Mouse (Mus musculus) stomach, embryonic 16.5 days (tissue): Measurements from ENCODE around the gene Triml1. TPM values are rescaled to one million over a fixed set of nuclear protein-coding genes. Genes with fewer than 3 reads are reported as not detected.

Experiments
- ATAC-seq: fragments of 200-750 bp; cut with Nextera tagmentation; 2 replicates; pipeline ENCODE4 v1.8.0; 2017; ENCODE audit warnings: moderate number of reproducible peaks, moderate TSS enrichment; ENCODE audit not compliant: insufficient read depth, low FRiP score
- H3K27ac ChIP-seq: fragments of 300-500 bp; sonication (generic); 2 replicates; pipeline ENCODE4 v1.5.1; 2014; ENCODE audit warnings: low read length
- H3K27me3 ChIP-seq: fragments of 300-500 bp; sonication (generic); 2 replicates; pipeline ENCODE4 v1.6.1; 2014; ENCODE audit warnings: low read length, control low read depth, mixed read lengths; ENCODE audit not compliant: control insufficient read depth, insufficient read depth
- H3K36me3 ChIP-seq: fragments of 300-500 bp; sonication (generic); 2 replicates; pipeline ENCODE4 v1.6.1; 2014; ENCODE audit warnings: low read length; ENCODE audit not compliant: control insufficient read depth, insufficient read depth
- H3K4me1 ChIP-seq: fragments of 300-500 bp; sonication (generic); 2 replicates; pipeline ENCODE4 v1.6.1; 2014; ENCODE audit warnings: low read length, control low read depth, mixed read lengths; ENCODE audit not compliant: control insufficient read depth, insufficient read depth
- H3K4me2 ChIP-seq: fragments of 300-500 bp; sonication (generic); 2 replicates; pipeline ENCODE4 v1.6.1; 2014; ENCODE audit warnings: low read depth, low read length, mixed read lengths
- H3K4me3 ChIP-seq: fragments of 300-500 bp; sonication (generic); replicated peaks from 2 replicates; pipeline ENCODE4 v1.5.1; 2014; ENCODE audit warnings: mild to moderate bottlenecking, low read length
- H3K9ac ChIP-seq: fragments of 300-500 bp; sonication (generic); 2 replicates; pipeline ENCODE4 v1.6.1; 2014; ENCODE audit warnings: low read length
- H3K9me3 ChIP-seq: fragments of 300-500 bp; sonication (generic); replicated peaks from 2 replicates; pipeline ENCODE4 v1.6.1; 2016; ENCODE audit warnings: low read length, control low read depth; ENCODE audit not compliant: control insufficient read depth
- WGBS: fragments of 180-500 bp; shearing (Covaris S2); extraction: QIAGEN DNeasy Blood & Tissue Kit; methylation state at CpG from one replicate; pipeline ENCODE4 v1.1.7; 2014; 5-methylcytosine and 5-hydroxymethylcytosine counted together
- polyA plus RNA-seq: library from polyadenylated mRNA; unstranded; fragments of >200 nt; fragmentation: Nextera tagmentation; extraction: Ambion mirVana; gene quantifications from 2 replicates; pipeline ENCODE4 v1.2.1, GENCODE M21; 2015

The Triml1 gene
- polyA plus RNA-seq, 1 experiment from 2014 or later = not detected

DNA sequence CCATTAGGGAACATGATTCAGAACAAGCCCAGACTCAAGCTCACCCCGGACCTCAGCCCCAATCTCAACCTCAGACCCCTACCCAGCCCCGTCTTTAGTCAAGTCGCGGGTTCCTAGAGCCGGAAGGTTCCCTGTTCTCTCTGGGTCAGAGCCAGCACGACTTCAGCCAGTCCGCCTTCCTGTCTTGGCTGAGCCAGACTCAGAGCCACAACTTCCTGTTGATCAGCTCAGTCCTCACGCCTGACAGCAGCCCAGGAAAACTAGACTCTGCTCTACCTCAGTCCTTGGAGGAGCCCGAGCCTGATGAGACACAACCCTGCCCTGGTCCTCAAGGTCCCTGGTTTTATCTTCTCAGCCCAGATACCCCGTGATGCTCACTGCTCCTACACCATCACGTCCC lies 22.0 kb upstream of the Triml1 start:
- Histone ChIP-seq H3K27ac (no peak overlapping the region), H3K9ac (no peak overlapping the region), H3K4me2 (no peak overlapping the region), H3K9me3 (no peaks in the 10 kb centered on the region), H3K27me3 (no peaks in the 10 kb centered on the region), H3K36me3 (no peaks in the 10 kb centered on the region), H3K4me1 (no peaks in the 10 kb centered on the region), H3K4me3 (no peak overlapping the region)
- ATAC-seq = no peak
- 77% methylated on average over 11 of the region's 11 CpGs for WGBS

GRCm38 (mm10) chr8:43149307-43149706 lies 8.0 kb upstream of the Triml1 start:
- WGBS = 90% methylated on average over 9 of the region's 9 CpGs
- Histone ChIP-seq H3K4me2 (no peak overlapping the region), H3K4me3 (no peak overlapping the region), H3K9ac (no peak overlapping the region), H3K36me3 (no peaks in the 10 kb centered on the region), H3K27ac (no peak overlapping the region), H3K4me1 (no peaks in the 10 kb centered on the region), H3K9me3 (no peaks in the 10 kb centered on the region), H3K27me3 (no peaks in the 10 kb centered on the region)
- ATAC-seq = no peak

DNA sequence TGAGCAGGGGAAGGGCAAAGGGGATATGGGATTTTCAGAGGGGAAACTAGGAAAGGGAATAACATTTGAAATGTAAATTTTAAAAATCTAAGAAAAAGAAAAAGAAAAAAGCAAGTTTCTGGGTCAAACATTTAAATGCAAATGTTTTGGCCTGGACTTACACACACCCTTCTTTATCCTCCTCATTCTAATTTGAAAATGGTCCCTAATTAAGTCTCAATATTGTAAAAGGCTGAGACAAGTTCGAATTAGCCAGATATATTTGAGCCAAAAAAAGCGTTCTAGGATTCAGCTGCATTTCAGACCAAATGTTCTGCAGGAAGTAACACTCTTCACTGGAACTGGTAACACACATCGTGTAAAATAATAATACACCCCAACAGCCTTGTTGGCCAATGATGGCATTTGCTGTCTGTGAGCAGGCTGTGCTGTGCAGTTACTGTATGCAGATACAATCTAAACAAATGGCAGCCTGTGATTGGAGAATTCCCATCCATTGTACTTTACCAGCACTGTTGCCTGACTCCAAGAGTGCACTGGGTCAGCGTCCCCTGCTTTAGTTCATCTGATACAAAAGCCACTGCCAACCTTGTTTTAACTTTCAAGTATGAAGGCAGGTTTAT lies 30.0 kb downstream of the Triml1 start:
- H3K9ac ChIP-seq = no peak overlapping the region
- no peak overlapping the region for H3K4me2 ChIP-seq
- no peak overlapping the region for H3K4me3 ChIP-seq
- no peaks in the 10 kb centered on the region for H3K4me1 ChIP-seq
- WGBS = 78% methylated on average over 4 of the region's 4 CpGs
- no peaks in the 10 kb centered on the region for H3K27me3 ChIP-seq
- H3K36me3 ChIP-seq = no peaks in the 10 kb centered on the region
- no peak overlapping the region for H3K27ac ChIP-seq
- H3K9me3 ChIP-seq = no peaks in the 10 kb centered on the region
- ATAC-seq = no peak

Other genes with a start within 250 kb of the Triml1 start
- not detected in 2 replicates for gene Triml2, start 39.1 kb upstream of the Triml1 start, polyA plus RNA-seq
- gene Zfp42, start 165.5 kb upstream of the Triml1 start, polyA plus RNA-seq = not detected in 2 replicates